Mouse (Mus musculus): ENCODE data around the gene Ctla4. TPM values are rescaled to one million over a fixed set of nuclear protein-coding genes. Genes with fewer than 3 reads are reported as not detected.

The Ctla4 gene
- polyA plus RNA-seq, 1 experiment from 2014 or later, result not detected

- no peaks in the 10 kb centered on the region for H3K4me1 ChIP-seq
- WGBS, result 64% methylated on average over 1 of the region's 1 CpGs
- no peak for ATAC-seq (replicated peaks)
- no peak overlapping the region for H3K4me3 ChIP-seq
- no peak overlapping the region for H3K9ac ChIP-seq
- no peak overlapping the region for H3K4me2 ChIP-seq
- H3K9me3 ChIP-seq, result no peaks in the 10 kb centered on the region
- no peak overlapping the region for H3K27ac ChIP-seq
- no peaks in the 10 kb centered on the region for H3K36me3 ChIP-seq (replicated peaks)
- H3K27me3 ChIP-seq (replicated peaks), result no peaks in the 10 kb centered on the region
Measured at GRCm38 (mm10) chr1:60909746-60910145, 22.9 kb downstream of the Ctla4 start.

DNA sequence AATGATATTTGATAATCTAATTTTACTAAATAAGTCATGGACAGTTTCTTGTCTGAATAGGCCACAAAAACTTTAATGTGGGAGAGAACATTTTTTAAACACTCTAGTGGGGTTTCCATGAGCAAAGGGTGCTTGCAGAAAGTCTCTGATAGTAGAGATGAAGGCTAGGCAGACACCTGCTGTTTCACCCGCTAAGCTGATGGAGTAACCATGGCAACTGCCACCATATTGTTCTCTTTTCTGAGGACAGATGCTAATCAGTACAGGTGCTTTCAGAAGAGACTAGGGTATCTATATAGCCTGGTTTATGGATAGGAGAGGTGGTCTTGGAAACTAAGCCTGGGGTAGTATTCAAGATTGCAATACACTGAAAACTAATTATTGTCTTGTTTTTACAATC is 24.0 kb downstream of the Ctla4 start:
- Histone ChIP-seq H3K4me2 (no peak overlapping the region), H3K9ac (no peak overlapping the region), H3K4me1 (no peaks in the 10 kb centered on the region), H3K4me3 (no peak overlapping the region), H3K27me3 (replicated peaks) (no peaks in the 10 kb centered on the region), H3K27ac (no peak overlapping the region), H3K36me3 (replicated peaks) (no peaks in the 10 kb centered on the region), H3K9me3 (no peaks in the 10 kb centered on the region)
- WGBS, result 6% methylated on average over 1 of the region's 1 CpGs
- ATAC-seq (replicated peaks), result no peak

DNA sequence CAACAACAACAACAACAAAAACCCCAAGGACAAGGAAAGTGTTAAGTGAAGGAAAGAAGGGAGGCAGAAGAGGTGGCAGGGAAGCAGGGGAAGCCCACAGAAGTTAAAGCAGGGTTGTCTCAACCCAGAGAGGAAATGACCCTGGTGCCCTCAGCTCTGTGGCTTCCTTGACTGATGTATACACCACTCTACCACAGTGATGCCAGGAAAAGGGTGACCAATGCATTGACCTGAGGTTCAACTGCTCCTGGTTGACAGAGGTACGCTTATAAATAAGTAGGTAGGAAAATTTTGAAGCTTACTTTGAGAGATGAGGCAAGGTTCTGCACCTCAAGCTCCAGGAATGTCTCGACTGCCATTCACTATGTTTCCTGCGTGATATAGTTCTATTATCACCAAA is 24.8 kb downstream of the Ctla4 start:
- H3K4me3 ChIP-seq, result no peak overlapping the region
- no peaks in the 10 kb centered on the region for H3K4me1 ChIP-seq
- no peaks in the 10 kb centered on the region for H3K27me3 ChIP-seq (replicated peaks)
- no peak for ATAC-seq (replicated peaks)
- H3K9me3 ChIP-seq, result no peaks in the 10 kb centered on the region
- H3K27ac ChIP-seq, result no peak overlapping the region
- H3K9ac ChIP-seq, result no peak overlapping the region
- WGBS, result 93% methylated on average over 3 of the region's 3 CpGs
- no peaks in the 10 kb centered on the region for H3K36me3 ChIP-seq (replicated peaks)
- H3K4me2 ChIP-seq, result no peak overlapping the region

GRCm38 (mm10) chr1:60913305-60913704 is 26.5 kb downstream of the Ctla4 start:
- no peak overlapping the region for H3K9ac ChIP-seq
- no peak overlapping the region for H3K4me3 ChIP-seq
- no peaks in the 10 kb centered on the region for H3K9me3 ChIP-seq
- no peaks in the 10 kb centered on the region for H3K4me1 ChIP-seq
- WGBS, result 90% methylated on average over 4 of the region's 4 CpGs
- H3K4me2 ChIP-seq, result no peak overlapping the region
- no peak overlapping the region for H3K27ac ChIP-seq
- no peaks in the 10 kb centered on the region for H3K27me3 ChIP-seq (replicated peaks)
- H3K36me3 ChIP-seq (replicated peaks), result no peaks in the 10 kb centered on the region
- ATAC-seq (replicated peaks), result no peak

- Histone ChIP-seq H3K4me1 (peaks cover 10% of the 10 kb centered on the region; the same call in 1 of the 2 replicates), H3K4me2 (no peak overlapping the region), H3K27me3 (replicated peaks) (no peaks in the 10 kb centered on the region), H3K9ac (no peak overlapping the region), H3K27ac (no peak overlapping the region), H3K4me3 (no peak overlapping the region), H3K9me3 (no peaks in the 10 kb centered on the region), H3K36me3 (replicated peaks) (no peaks in the 10 kb centered on the region)
- WGBS, result 77% methylated on average over 10 of the region's 10 CpGs
- no peak for ATAC-seq (replicated peaks)
Measured at GRCm38 (mm10) chr1:60916281-60916781, 29.5 kb downstream of the Ctla4 start.

GRCm38 (mm10) chr1:60920493-60921355 is 33.9 kb downstream of the Ctla4 start:
- H3K27ac ChIP-seq, result peak overlapping the region; percentile 9; the same call in 1 of the 2 replicates

DNA sequence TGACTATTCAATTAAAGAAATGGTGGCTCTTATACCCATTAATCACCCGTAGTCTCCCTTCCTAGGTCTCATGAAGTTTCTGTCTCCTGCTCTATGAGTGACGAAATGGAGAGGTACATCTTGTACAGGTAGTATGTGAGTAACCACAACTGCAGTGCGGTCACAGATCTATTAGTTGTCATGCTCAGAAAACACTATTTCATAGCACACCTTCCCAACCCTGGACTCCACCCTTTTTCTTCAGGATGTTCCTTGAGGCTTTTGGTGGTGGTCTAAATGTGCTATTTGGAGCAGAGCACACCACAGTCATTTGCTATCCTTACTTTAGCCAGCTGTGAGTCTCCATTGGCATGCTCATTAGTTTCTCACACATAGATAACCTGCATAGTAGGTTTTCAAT is 42.2 kb downstream of the Ctla4 start:
- H3K4me3 ChIP-seq, result no peak overlapping the region
- H3K9ac ChIP-seq, result no peak overlapping the region
- no peaks in the 10 kb centered on the region for H3K4me1 ChIP-seq
- H3K27me3 ChIP-seq (replicated peaks), result no peaks in the 10 kb centered on the region
- no peak overlapping the region for H3K27ac ChIP-seq
- ATAC-seq (replicated peaks), result no peak
- no peaks in the 10 kb centered on the region for H3K9me3 ChIP-seq
- H3K36me3 ChIP-seq (replicated peaks), result no peaks in the 10 kb centered on the region
- WGBS, result 94% methylated on average over 3 of the region's 3 CpGs
- no peak overlapping the region for H3K4me2 ChIP-seq

More at GRCm38 (mm10) chr1:60920493-60921355, 33.9 kb downstream of the Ctla4 start:
- Histone ChIP-seq H3K36me3 (replicated peaks) (no peaks in the 10 kb centered on the region), H3K9ac (no peak overlapping the region), H3K4me3 (no peak overlapping the region), H3K27me3 (replicated peaks) (no peaks in the 10 kb centered on the region), H3K4me1 (peaks cover 10% of the 10 kb centered on the region; the same call in 1 of the 2 replicates), H3K9me3 (no peaks in the 10 kb centered on the region), H3K4me2 (no peak overlapping the region)
- peak; percentile 70 for ATAC-seq (replicated peaks)
- WGBS, result 78% methylated on average over 24 of the region's 24 CpGs

DNA sequence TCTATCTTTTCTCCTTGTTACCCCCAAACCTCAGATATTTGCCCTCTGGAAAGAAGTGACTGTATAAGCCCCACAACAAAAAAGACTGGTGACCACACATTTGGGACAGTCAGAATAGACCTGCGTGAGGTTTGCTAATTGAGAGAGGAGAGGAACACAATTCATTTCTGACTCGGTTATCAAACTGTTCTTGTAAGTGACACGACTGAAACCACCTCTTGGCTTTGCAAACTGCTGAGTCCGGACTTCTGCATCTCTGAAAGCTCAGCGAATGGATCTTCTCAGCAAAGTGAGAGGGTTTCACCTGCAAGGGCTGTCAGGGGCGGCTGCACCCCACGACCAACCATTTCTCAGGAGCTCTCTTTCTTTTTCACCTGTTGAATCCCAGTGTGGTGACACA is 43.6 kb downstream of the Ctla4 start:
- H3K4me2 ChIP-seq, result no peak overlapping the region
- no peak overlapping the region for H3K27ac ChIP-seq
- WGBS, result 87% methylated on average over 7 of the region's 7 CpGs
- no peaks in the 10 kb centered on the region for H3K36me3 ChIP-seq (replicated peaks)
- no peak for ATAC-seq (replicated peaks)
- H3K9ac ChIP-seq, result no peak overlapping the region
- H3K4me3 ChIP-seq, result no peak overlapping the region
- H3K27me3 ChIP-seq (replicated peaks), result no peaks in the 10 kb centered on the region
- H3K9me3 ChIP-seq, result no peaks in the 10 kb centered on the region
- H3K4me1 ChIP-seq, result 0 out of 2 replicates have a peak, but pooled peaks cover under 1% of the 10 kb centered on the region

- Histone ChIP-seq H3K36me3 (replicated peaks) (no peaks in the 10 kb centered on the region), H3K27ac (peak overlapping the region; percentile 65; the same call in 1 of the 2 replicates), H3K9me3 (no peaks in the 10 kb centered on the region), H3K9ac (no peak overlapping the region), H3K4me1 (peaks cover 8% of the 10 kb centered on the region; the same call in 1 of the 2 replicates), H3K27me3 (replicated peaks) (no peaks in the 10 kb centered on the region), H3K4me3 (no peak overlapping the region), H3K4me2 (peak overlapping the region; percentile 24)
- WGBS, result 38% methylated on average over 8 of the region's 8 CpGs
- peak; percentile 86 for ATAC-seq (replicated peaks)
Measured at GRCm38 (mm10) chr1:60935968-60936581, 49.3 kb downstream of the Ctla4 start.

- H3K4me1 ChIP-seq, result peaks cover 8% of the 10 kb centered on the region; the same call in 1 of the 2 replicates
- H3K27ac ChIP-seq, result no peak overlapping the region
- 87% methylated on average over 6 of the region's 6 CpGs for WGBS
- H3K4me3 ChIP-seq, result no peak overlapping the region
- no peak overlapping the region for H3K9ac ChIP-seq
- H3K4me2 ChIP-seq, result no peak overlapping the region
- H3K36me3 ChIP-seq (replicated peaks), result no peaks in the 10 kb centered on the region
- no peaks in the 10 kb centered on the region for H3K9me3 ChIP-seq
- ATAC-seq (replicated peaks), result no peak
- no peaks in the 10 kb centered on the region for H3K27me3 ChIP-seq (replicated peaks)
Measured at GRCm38 (mm10) chr1:60936963-60937711, 50.3 kb downstream of the Ctla4 start.

GRCm38 (mm10) chr1:60938256-60938655 is 51.5 kb downstream of the Ctla4 start:
- Histone ChIP-seq H3K4me1 (peaks cover 8% of the 10 kb centered on the region; the same call in 1 of the 2 replicates), H3K9ac (no peak overlapping the region), H3K4me2 (no peak overlapping the region), H3K4me3 (no peak overlapping the region), H3K27ac (no peak overlapping the region), H3K9me3 (no peaks in the 10 kb centered on the region), H3K27me3 (replicated peaks) (no peaks in the 10 kb centered on the region), H3K36me3 (replicated peaks) (no peaks in the 10 kb centered on the region)
- ATAC-seq (replicated peaks), result no peak
- WGBS, result 81% methylated on average over 2 of the region's 2 CpGs

- no peaks in the 10 kb centered on the region for H3K9me3 ChIP-seq
- no peaks in the 10 kb centered on the region for H3K36me3 ChIP-seq (replicated peaks)
- no peak overlapping the region for H3K4me3 ChIP-seq
- H3K4me1 ChIP-seq, result peaks cover 8% of the 10 kb centered on the region; the same call in 1 of the 2 replicates
- no peak overlapping the region for H3K9ac ChIP-seq
- H3K27ac ChIP-seq, result no peak overlapping the region
- WGBS, result 91% methylated on average over 5 of the region's 5 CpGs
- no peak for ATAC-seq (replicated peaks)
- H3K4me2 ChIP-seq, result no peak overlapping the region
- H3K27me3 ChIP-seq (replicated peaks), result no peaks in the 10 kb centered on the region
Measured at GRCm38 (mm10) chr1:60938974-60939373, 52.2 kb downstream of the Ctla4 start.
